Mouse (Mus musculus) left cerebral cortex, postnatal 25 days (tissue): Measurements from ENCODE around the gene Wdr43. TPM values are rescaled to one million over a fixed set of nuclear protein-coding genes. Genes with fewer than 3 reads are reported as not detected.

Experiments used
- DNase-seq, 2 experiments: peaks; one replicate each; pipeline ENCODE4 v3.0.0; 2022; ENCODE audit warnings: low spot score in 2 of 2, mixed read lengths in 1 of 2
- intact Hi-C: fragments of 180-260 bp; cut with DNase I; formaldehyde crosslinking; loops from one replicate; pipeline ENCODE4 v1.15.1; 2025
- total RNA-seq, 2 experiments: library from RNA; stranded (reverse); gene quantifications; 2 replicates each; pipeline ENCODE4 v1.2.3; 2021

The Wdr43 gene
- total RNA-seq, 2 experiments from 2014 or later, result 23.5 to 28.8 TPM

DNA sequence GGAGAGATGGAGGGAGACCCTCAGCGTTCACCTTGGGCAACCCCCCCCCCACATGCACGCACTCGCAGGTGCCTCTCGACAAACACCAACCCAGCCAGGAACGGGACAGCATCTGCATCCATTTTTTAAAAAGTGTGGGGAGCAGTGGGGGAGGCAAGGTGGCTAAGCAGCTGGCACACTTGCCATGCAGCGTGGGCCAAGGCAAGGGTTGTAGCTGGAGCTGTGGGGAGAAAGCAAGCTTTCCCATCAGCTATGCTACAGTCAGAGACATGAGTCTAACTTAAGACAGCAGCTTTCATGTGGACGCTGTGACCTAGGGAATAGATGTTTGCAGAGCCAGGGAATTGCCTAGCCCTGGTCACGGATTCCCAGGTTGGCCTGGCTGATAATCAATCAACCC lies 79.5 kb downstream of the Wdr43 start:
- intact Hi-C loops, result no loop called here
- DNase-seq, result peak in 1 of 2 experiments; percentile 56

DNA sequence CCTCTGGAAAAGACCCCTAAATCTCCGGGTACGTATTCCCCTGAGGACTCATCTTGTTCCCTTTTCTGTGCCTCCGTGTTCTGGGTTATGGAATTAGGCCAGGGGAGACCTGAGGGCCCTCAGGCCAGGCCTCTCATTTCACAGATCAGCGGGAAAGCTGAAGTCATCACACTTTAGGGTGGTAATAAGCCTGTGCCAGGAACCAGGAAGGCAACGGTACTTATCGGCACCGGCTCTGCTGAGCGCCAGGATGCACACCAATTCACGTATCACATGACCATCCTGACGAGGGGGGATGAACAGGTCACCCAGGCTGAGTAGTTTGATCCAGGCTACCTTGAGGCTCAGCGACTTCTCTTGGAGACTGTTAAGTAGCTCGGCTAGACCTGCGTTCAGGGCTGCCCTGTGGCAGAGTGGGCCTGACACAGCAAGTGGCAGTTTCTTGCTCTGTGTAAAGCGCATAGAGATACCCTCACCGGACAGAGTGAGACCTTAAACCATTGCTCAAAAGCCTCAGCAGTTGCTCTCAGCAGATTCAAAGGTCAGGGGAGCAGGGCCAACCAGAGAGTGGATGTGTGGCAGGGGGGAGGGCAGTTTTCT lies 80.1 kb downstream of the Wdr43 start:
- no peak for DNase-seq
- intact Hi-C loops, result no loop called here

DNA sequence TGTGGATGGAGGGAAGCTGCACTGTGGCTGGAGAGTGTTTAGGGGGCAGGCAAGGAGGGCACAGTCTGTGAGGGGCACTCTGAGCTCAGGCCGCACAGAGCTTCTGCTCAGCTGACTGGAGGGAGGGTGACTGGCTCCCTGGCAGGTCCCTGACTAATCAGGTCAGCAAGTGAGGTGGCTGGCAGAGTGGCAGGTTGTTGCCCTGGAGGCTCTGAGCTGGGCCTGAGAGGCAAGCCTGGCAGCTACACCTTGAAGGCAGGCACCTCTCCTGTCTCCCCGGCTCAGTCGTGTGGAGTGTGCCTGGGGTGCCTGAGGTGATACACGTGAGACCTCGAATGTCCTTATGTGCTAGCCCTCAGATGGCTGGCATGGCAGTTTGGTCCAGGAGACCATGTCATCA lies 80.7 kb downstream of the Wdr43 start:
- intact Hi-C loops, result no loop called here
- no peak for DNase-seq

DNA sequence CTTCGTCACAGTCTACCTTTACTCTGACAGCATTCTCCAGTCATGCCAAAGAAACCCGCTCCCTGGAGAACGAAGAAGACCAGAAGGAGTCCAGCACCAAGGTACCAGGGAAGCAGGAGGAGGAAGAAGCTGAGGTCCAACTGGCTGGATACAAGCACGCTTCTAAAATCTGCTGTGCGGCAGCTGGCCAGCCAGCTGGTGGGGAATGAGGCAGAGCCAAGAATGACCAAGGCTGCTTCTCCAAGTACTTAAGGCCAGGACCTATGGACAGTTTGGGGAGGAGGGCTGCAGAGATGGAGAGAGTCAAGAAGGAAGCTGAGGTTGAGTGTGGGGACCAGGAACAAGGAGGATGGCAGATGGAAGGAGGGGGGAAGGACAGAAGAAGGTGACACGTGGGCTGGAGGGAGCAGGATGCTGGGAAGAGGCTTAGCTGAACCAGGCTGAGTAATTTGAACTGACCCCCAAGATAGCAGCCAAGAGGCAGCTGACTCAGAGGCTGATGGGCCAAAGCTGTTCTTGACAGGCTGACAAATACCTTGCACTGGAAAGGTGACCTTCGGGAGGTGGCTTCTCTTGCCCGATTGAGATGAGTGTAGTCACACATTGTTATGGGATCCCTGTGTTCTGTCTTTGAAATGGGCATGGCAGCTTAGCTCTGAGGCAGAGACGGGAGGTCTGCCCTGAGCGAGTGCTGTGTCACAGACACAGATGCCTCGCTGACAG lies 82.4 kb downstream of the Wdr43 start:
- intact Hi-C loops, result no loop called here
- peak in 1 of 2 experiments; percentile 42 for DNase-seq

DNA sequence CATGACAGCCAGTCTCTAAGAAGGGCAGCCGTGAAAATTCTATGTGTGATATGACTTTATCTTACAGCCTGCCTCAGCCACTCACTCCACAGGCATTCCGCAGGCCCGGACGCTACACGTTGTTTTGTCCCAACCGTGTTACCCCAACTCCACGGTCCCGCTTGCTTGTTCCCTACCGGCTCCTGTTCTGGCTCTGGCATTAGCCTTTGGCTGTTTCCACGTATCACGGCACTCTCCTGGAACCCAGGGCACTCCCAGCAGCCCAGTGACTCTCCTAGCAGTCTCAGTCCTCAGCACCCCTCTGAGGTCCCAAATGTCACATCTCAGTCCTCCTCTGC lies 82.9 kb downstream of the Wdr43 start:
- intact Hi-C loops, result no loop called here
- DNase-seq, result no peak

DNA sequence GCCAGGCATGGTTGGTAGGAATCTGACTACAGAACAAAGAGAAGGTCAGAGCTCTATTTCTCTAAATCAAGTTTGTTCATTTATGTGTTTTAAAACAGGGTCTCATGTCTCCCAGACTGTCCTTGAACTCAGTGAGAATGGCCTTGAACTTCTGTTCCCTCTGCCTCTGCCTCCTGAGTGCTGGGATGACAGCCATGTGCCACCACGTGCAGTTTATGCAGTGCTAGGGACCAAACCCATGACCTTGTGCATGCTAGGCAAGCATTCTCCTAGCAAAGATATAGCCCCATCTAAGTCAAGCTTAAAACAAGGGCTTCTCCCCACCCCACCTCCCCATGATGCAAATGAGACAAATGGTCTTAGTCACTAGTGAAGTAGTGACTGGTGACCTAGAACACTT lies 89.4 kb downstream of the Wdr43 start:
- intact Hi-C loops, result no loop called here
- DNase-seq, result no peak

DNA sequence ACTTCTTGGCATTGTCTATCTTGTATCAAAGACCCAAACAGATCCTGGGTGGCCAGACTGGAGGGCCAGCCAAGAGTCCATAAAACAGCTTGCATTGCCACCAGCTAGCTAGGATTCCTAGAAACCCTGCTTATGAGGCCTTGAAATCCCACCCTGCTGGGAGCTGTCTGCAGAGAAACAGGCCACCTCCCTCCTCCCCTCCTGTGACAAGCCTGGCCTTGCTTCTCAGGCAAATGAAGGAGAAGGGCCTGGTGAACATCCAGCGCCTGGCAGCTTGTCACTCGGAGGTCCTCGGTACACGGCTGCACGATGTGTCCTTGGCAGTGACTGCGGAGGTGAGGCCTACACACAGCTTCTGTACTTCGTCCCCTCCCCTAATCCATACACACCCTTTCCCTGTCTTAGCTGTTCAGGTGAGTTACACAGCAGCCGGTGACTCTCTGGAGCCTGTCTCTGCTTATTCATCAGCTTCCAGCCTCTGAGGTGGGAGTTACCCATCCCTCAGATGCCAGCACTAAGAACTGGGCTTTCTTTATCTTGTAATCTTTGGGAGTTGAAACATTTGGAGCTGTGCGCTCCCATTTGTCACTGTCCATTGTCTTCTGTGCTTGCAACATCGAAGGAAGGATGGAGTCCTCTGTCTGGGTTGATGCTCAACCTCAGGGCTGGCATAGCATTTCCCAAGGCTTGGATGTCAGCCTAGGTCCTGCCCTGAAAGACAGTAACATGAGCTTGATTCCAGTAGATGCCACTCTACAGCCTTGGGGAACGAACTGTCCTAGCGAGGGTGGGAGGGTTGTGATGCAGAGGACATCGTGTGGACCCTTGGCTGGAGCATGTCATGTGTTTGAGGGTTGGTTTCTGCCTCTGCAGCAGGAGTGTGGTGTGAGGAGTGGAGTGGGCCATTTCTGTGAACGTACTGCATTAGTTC lies 90.1 kb downstream of the Wdr43 start:
- DNase-seq, result no peak
- intact Hi-C loops, result no loop called here

DNA sequence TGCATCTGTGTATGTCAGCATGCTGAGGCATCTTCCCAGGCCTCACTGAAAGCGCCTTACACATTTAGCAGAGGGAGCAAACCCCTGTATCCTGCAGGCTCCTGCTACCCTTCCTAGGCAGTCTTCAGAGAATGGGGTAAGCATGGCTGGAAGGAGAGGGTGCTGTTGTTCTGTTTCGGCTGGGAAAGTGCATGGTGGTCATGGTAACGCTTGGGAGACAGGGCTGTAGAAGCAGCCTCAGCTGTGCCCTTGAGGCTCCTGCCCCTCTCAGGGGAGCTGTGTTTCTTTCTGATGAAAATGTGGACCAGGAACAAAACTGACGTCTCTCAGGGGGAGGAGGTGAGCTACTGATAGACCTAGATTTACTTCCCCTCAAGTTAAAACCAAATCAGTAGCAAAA lies 92.0 kb downstream of the Wdr43 start:
- DNase-seq, result no peak
- intact Hi-C loops, result no loop called here

Other genes with a start within 250 kb of the Wdr43 start
- gene Gm4707, start 156.0 kb upstream of the Wdr43 start, total RNA-seq, result 1 to 10 TPM; 2.2 to 2.5 TPM
- 10 to 100 TPM; 30.7 to 32.0 TPM for gene Smchd1, start 140.6 kb upstream of the Wdr43 start, total RNA-seq
- gene Ndc80, start 89.0 kb upstream of the Wdr43 start, total RNA-seq, result under 1 TPM; 0.34 to 0.57 TPM
- 1 to 10 TPM; 1.6 to 1.7 TPM for gene Spdya, start 63.8 kb upstream of the Wdr43 start, total RNA-seq
- 1 to 10 TPM; 2.4 to 3.4 TPM for gene Togaram2, start 57.4 kb downstream of the Wdr43 start, total RNA-seq
- under 1 TPM; 0.27 to 0.28 TPM for gene Pcare, start 137.0 kb downstream of the Wdr43 start, total RNA-seq
- gene Clip4, start 152.6 kb downstream of the Wdr43 start, total RNA-seq, result 10 to 100 TPM; 62.8 to 76.7 TPM